In the genomic region with DNA sequence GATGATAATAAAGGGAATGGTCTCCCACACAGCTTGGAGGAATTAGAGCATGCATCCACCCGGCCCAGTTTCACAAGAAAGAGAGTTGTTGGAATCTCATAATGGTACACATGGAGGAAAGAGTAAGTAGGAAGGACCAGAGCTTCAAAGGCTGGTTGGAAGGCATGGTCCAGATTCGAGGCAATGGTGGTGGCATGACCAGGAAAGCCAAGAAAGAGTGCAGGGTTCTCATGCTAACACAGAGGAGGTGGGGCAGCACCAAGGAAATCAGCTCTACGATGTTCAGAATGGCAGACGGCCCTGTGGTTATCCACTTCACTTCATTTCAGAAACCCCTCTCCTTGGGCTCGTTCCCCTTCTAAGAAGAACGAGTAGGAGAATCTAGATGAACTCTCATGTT, we compare ENCODE assay signal across 31 mouse cellular contexts. TPM values are rescaled to one million over a fixed set of nuclear protein-coding genes. Genes with fewer than 3 reads are reported as not detected.
"Had no signal": no experiment of that assay in that cellular context is flagged by ENCODE, and none has a peak within 500 bp of the region (broad histone marks: within the 10 kb centered on the region; RNA-seq: fewer than 3 reads in every experiment).

No protein-coding gene starts in this region.

- DNase-seq: cerebellum, adult 18-20 months; cerebellum, adult 2 months; cerebellum, adult 8-10 months; cerebellum, adult 9-10 months; cerebellum, adult 9-11 months; cerebellum, postnatal 10 days; cerebellum, postnatal 14 days; cerebellum, postnatal 25 days; cerebellum, postnatal 36 days; embryo, embryonic 11 days; forebrain, postnatal 0 days; gastrocnemius, postnatal 10 days; gastrocnemius, postnatal 14 days; gastrocnemius, postnatal 36 days; heart, adult 11 months; heart, adult 18-20 months; heart, adult 2 months had no signal

- H3K27ac ChIP-seq: embryonic facial prominence, embryonic 10.5 days; embryonic facial prominence, embryonic 12.5 days; embryonic facial prominence, embryonic 13.5 days; embryonic facial prominence, embryonic 15.5 days; forebrain, embryonic 10.5 days; forebrain, embryonic 12.5 days; forebrain, embryonic 13.5 days; heart, adult 2 months; heart, embryonic 10.5 days had no signal

- H3K27me3 ChIP-seq: embryonic facial prominence, embryonic 12.5 days; embryonic facial prominence, embryonic 13.5 days; embryonic facial prominence, embryonic 15.5 days; forebrain, embryonic 12.5 days; forebrain, embryonic 13.5 days had no signal

- H3K4me1 ChIP-seq: embryonic facial prominence, embryonic 12.5 days; embryonic facial prominence, embryonic 13.5 days; embryonic facial prominence, embryonic 15.5 days; forebrain, embryonic 10.5 days; forebrain, embryonic 12.5 days; forebrain, embryonic 13.5 days; heart, embryonic 10.5 days had no signal

- H3K9me3 ChIP-seq: embryonic facial prominence, embryonic 10.5 days; embryonic facial prominence, embryonic 12.5 days; embryonic facial prominence, embryonic 13.5 days; embryonic facial prominence, embryonic 15.5 days; forebrain, embryonic 10.5 days; forebrain, embryonic 12.5 days; forebrain, embryonic 13.5 days; heart, embryonic 10.5 days had no signal

- H3K36me3 ChIP-seq: embryonic facial prominence, embryonic 10.5 days; embryonic facial prominence, embryonic 12.5 days; embryonic facial prominence, embryonic 13.5 days; embryonic facial prominence, embryonic 15.5 days; forebrain, embryonic 10.5 days; forebrain, embryonic 12.5 days; heart, embryonic 10.5 days had no signal

- H3K4me3 ChIP-seq: embryonic facial prominence, embryonic 10.5 days; embryonic facial prominence, embryonic 12.5 days; embryonic facial prominence, embryonic 13.5 days; embryonic facial prominence, embryonic 15.5 days; erythroblast, embryonic 14.5 days; forebrain, embryonic 10.5 days; forebrain, embryonic 12.5 days; forebrain, embryonic 13.5 days; heart, adult 2 months; heart, embryonic 10.5 days had no signal

- H3K4me2 ChIP-seq: embryonic facial prominence, embryonic 12.5 days; embryonic facial prominence, embryonic 13.5 days; embryonic facial prominence, embryonic 15.5 days; forebrain, embryonic 12.5 days; forebrain, embryonic 13.5 days had no signal

- H3K9ac ChIP-seq: embryonic facial prominence, embryonic 12.5 days; embryonic facial prominence, embryonic 13.5 days; embryonic facial prominence, embryonic 15.5 days; forebrain, embryonic 12.5 days; forebrain, embryonic 13.5 days; forebrain, postnatal 0 days had no signal

- ATAC-seq: forebrain, embryonic 13.5 days; forebrain, embryonic 14.5 days; forebrain, embryonic 16.5 days; forebrain, postnatal 0 days had no signal

RNA-seq across cellular contexts. Expression of gene Myh8, which starts 16.0 kb away (rescaled TPM):
- total RNA-seq: common myeloid progenitor, adult 5-6 weeks; granulocyte monocyte progenitor cell, adult 5-6 weeks; heart, adult 2 months had no signal
- polyA plus RNA-seq: erythroblast, embryonic 14.5 days; forebrain, embryonic 10.5 days; forebrain, embryonic 11.5 days; heart, embryonic 10.5 days had no signal

RNA-seq across cellular contexts. Expression of gene Myh4, which starts 23.1 kb away (rescaled TPM):
- total RNA-seq: common myeloid progenitor, adult 5-6 weeks; granulocyte monocyte progenitor cell, adult 5-6 weeks; heart, adult 18-20 months had no signal
- polyA plus RNA-seq: cerebellum, adult 2 months; erythroblast, embryonic 14.5 days; forebrain, embryonic 10.5 days; forebrain, embryonic 11.5 days; forebrain, embryonic 12.5 days; forebrain, embryonic 13.5 days; heart, adult 2 months; heart, embryonic 10.5 days had no signal
